Mouse (Mus musculus): Measurements from ENCODE around the gene Myh6. TPM values are rescaled to one million over a fixed set of nuclear protein-coding genes. Genes with fewer than 3 reads are reported as not detected.

Gene Myh6
- polyA plus RNA-seq (2015; fragmentation: Nextera tagmentation; extraction: Ambion mirVana) = 0.93 and 0.94 TPM in 2 replicates

- Histone ChIP-seq H3K4me2 (no peak within 1 kb of the TSS), H3K27me3 (no peaks in the 10 kb centered on the region), H3K4me3 (no peak within 1 kb of the TSS), H3K36me3 (no peaks in the 10 kb centered on the region), H3K9ac (no peak within 1 kb of the TSS), H3K27ac (replicated peaks) (no peak within 1 kb of the TSS), H3K9me3 (no peaks in the 10 kb centered on the region), H3K4me1 (replicated peaks) (no peaks in the 10 kb centered on the region)
- WGBS = 81% methylated on average over 7 of the region's 7 CpGs
- ATAC-seq (ENCODE audit: low FRiP score, low read depth) = no peak
Observed at GRCm38 (mm10) chr14:54966320-54966977, at the start of gene Myh6. Gene Myh6, minus strand, starts transcription at chr14:54966927.

- Histone ChIP-seq H3K36me3 (0 out of 2 replicates have a peak, but pooled peaks cover 13% of the 10 kb centered on the region), H3K4me3 (peak overlapping the region; percentile 60), H3K27ac (replicated peaks) (peak overlapping the region; percentile 73), H3K27me3 (no peaks in the 10 kb centered on the region), H3K4me1 (replicated peaks) (peaks cover 7% of the 10 kb centered on the region), H3K4me2 (peak overlapping the region; percentile 78), H3K9ac (peak overlapping the region; percentile 61), H3K9me3 (no peaks in the 10 kb centered on the region)
- 0% methylated on average over 17 of the region's 17 CpGs for WGBS
- no peak; the same call in 1 of the 2 replicates for ATAC-seq (ENCODE audit: low FRiP score, low read depth)
Observed at GRCm38 (mm10) chr14:55015767-55016111, 49.0 kb upstream of the Myh6 start.

- Histone ChIP-seq H3K27me3 (no peaks in the 10 kb centered on the region), H3K4me3 (peak within 1 kb of the TSS; percentile 60), H3K9ac (peak within 1 kb of the TSS; percentile 61), H3K4me1 (replicated peaks) (peaks cover 7% of the 10 kb centered on the region), H3K9me3 (no peaks in the 10 kb centered on the region), H3K36me3 (0 out of 2 replicates have a peak, but pooled peaks cover 11% of the 10 kb centered on the region), H3K27ac (replicated peaks) (peak within 1 kb of the TSS; percentile 90), H3K4me2 (peak within 1 kb of the TSS; percentile 78)
- under 1% methylated on average over 36 of the region's 36 CpGs for WGBS
- ATAC-seq (ENCODE audit: low FRiP score, low read depth) = peak; percentile 98
Observed at GRCm38 (mm10) chr14:55014991-55015766, 48.5 kb upstream of the Myh6 start, which contains the start of gene Ngdn. Gene Ngdn, plus strand, starts transcription at chr14:55015454.

- 0 out of 2 replicates have a peak, but pooled peaks cover 11% of the 10 kb centered on the region for H3K36me3 ChIP-seq
- no peaks in the 10 kb centered on the region for H3K9me3 ChIP-seq
- H3K9ac ChIP-seq = peak overlapping the region; percentile 53
- H3K4me3 ChIP-seq = peak overlapping the region; percentile 41
- peak overlapping the region; percentile 90 for H3K27ac ChIP-seq (replicated peaks)
- ATAC-seq (ENCODE audit: low FRiP score, low read depth) = peak; percentile 69
- H3K27me3 ChIP-seq = no peaks in the 10 kb centered on the region
- peak overlapping the region; percentile 57 for H3K4me2 ChIP-seq
- H3K4me1 ChIP-seq (replicated peaks) = peaks cover 7% of the 10 kb centered on the region
- under 1% methylated on average over 27 of the region's 27 CpGs for WGBS
Observed at GRCm38 (mm10) chr14:55014591-55014990, 47.9 kb upstream of the Myh6 start.

- Histone ChIP-seq H3K9ac (no peak overlapping the region), H3K27me3 (no peaks in the 10 kb centered on the region), H3K4me3 (no peak overlapping the region), H3K27ac (replicated peaks) (no peak overlapping the region), H3K4me1 (replicated peaks) (peaks cover 7% of the 10 kb centered on the region), H3K9me3 (no peaks in the 10 kb centered on the region), H3K36me3 (no peaks in the 10 kb centered on the region), H3K4me2 (no peak overlapping the region)
- WGBS = 55% methylated on average over 4 of the region's 4 CpGs
- ATAC-seq (ENCODE audit: low FRiP score, low read depth) = no peak
Observed at GRCm38 (mm10) chr14:55011116-55011515, 44.4 kb upstream of the Myh6 start.

- H3K4me2 ChIP-seq = no peak overlapping the region
- ATAC-seq (ENCODE audit: low FRiP score, low read depth) = no peak
- H3K27me3 ChIP-seq = no peaks in the 10 kb centered on the region
- no peaks in the 10 kb centered on the region for H3K9me3 ChIP-seq
- 76% methylated on average over 8 of the region's 8 CpGs for WGBS
- no peak overlapping the region for H3K27ac ChIP-seq (replicated peaks)
- H3K9ac ChIP-seq = no peak overlapping the region
- 0 out of 2 replicates have a peak, but pooled peaks cover 6% of the 10 kb centered on the region for H3K4me1 ChIP-seq (replicated peaks)
- H3K36me3 ChIP-seq = no peaks in the 10 kb centered on the region
- no peak overlapping the region for H3K4me3 ChIP-seq
Observed at GRCm38 (mm10) chr14:55008417-55008816, 41.7 kb upstream of the Myh6 start.

- Histone ChIP-seq H3K27ac (replicated peaks) (no peak overlapping the region), H3K9me3 (no peaks in the 10 kb centered on the region), H3K4me3 (no peak overlapping the region), H3K27me3 (no peaks in the 10 kb centered on the region), H3K4me2 (no peak overlapping the region), H3K36me3 (no peaks in the 10 kb centered on the region), H3K9ac (no peak overlapping the region), H3K4me1 (replicated peaks) (0 out of 2 replicates have a peak, but pooled peaks cover 6% of the 10 kb centered on the region)
- whole genome bisulfite sequencing = 91% methylated on average over 9 of the region's 9 CpGs
- no peak for ATAC-seq (ENCODE audit: low FRiP score, low read depth)
Observed at GRCm38 (mm10) chr14:55007120-55007908, 40.6 kb upstream of the Myh6 start.

- WGBS = 70% methylated on average over 3 of the region's 3 CpGs
- Histone ChIP-seq H3K4me1 (replicated peaks) (0 out of 2 replicates have a peak, but pooled peaks cover 6% of the 10 kb centered on the region), H3K9me3 (no peaks in the 10 kb centered on the region), H3K36me3 (no peaks in the 10 kb centered on the region), H3K9ac (no peak overlapping the region), H3K27me3 (no peaks in the 10 kb centered on the region), H3K27ac (replicated peaks) (no peak overlapping the region), H3K4me2 (no peak overlapping the region), H3K4me3 (no peak overlapping the region)
- ATAC-seq (ENCODE audit: low FRiP score, low read depth) = no peak
Observed at GRCm38 (mm10) chr14:55006541-55006940, 39.8 kb upstream of the Myh6 start.

GRCm38 (mm10) chr14:55005967-55006366 is 39.2 kb upstream of the Myh6 start:
- H3K4me1 ChIP-seq (replicated peaks) = 0 out of 2 replicates have a peak, but pooled peaks cover 6% of the 10 kb centered on the region
- ATAC-seq (ENCODE audit: low FRiP score, low read depth) = no peak
- no peak overlapping the region for H3K4me3 ChIP-seq
- no peak overlapping the region for H3K4me2 ChIP-seq
- H3K27ac ChIP-seq (replicated peaks) = no peak overlapping the region
- H3K27me3 ChIP-seq = no peaks in the 10 kb centered on the region
- H3K36me3 ChIP-seq = no peaks in the 10 kb centered on the region
- no peak overlapping the region for H3K9ac ChIP-seq
- no peaks in the 10 kb centered on the region for H3K9me3 ChIP-seq
- 84% methylated on average over 8 of the region's 8 CpGs for WGBS

GRCm38 (mm10) chr14:55005506-55005905 is 38.8 kb upstream of the Myh6 start:
- Histone ChIP-seq H3K4me3 (no peak overlapping the region), H3K9me3 (no peaks in the 10 kb centered on the region)
- 72% methylated on average over 2 of the region's 2 CpGs for WGBS

GRCm38 (mm10) chr14:55003878-55004855 is 37.4 kb upstream of the Myh6 start:
- 0 out of 2 replicates have a peak, but pooled peaks cover 6% of the 10 kb centered on the region for H3K4me1 ChIP-seq (replicated peaks)
- no peak overlapping the region for H3K9ac ChIP-seq
- no peaks in the 10 kb centered on the region for H3K9me3 ChIP-seq
- ATAC-seq (ENCODE audit: low FRiP score, low read depth) = peak; percentile 52; the same call in 1 of the 2 replicates
- no peak overlapping the region for H3K27ac ChIP-seq (replicated peaks)
- WGBS = 77% methylated on average over 18 of the region's 18 CpGs
- no peak overlapping the region for H3K4me2 ChIP-seq
- H3K27me3 ChIP-seq = no peaks in the 10 kb centered on the region
- no peaks in the 10 kb centered on the region for H3K36me3 ChIP-seq
- H3K4me3 ChIP-seq = no peak overlapping the region

More at GRCm38 (mm10) chr14:55005506-55005905, 38.8 kb upstream of the Myh6 start:
- Histone ChIP-seq H3K4me1 (replicated peaks) (0 out of 2 replicates have a peak, but pooled peaks cover 6% of the 10 kb centered on the region), H3K27ac (replicated peaks) (no peak overlapping the region), H3K9ac (no peak overlapping the region), H3K36me3 (no peaks in the 10 kb centered on the region), H3K27me3 (no peaks in the 10 kb centered on the region), H3K4me2 (no peak overlapping the region)
- ATAC-seq (ENCODE audit: low FRiP score, low read depth) = no peak
